Mouse (Mus musculus) cerebellum, adult 2 months (tissue): Measurements from ENCODE around the gene Herc4.

Experiments
- CTCF ChIP-seq: fragments of 200-500 bp; IDR thresholded peaks from 2 replicates; pipeline ENCODE4 v1.5.1; 2011; ENCODE audit warnings: low read depth, mild to moderate bottlenecking, control low read depth, low read length, moderate library complexity, borderline replicate concordance; ENCODE audit not compliant: insufficient read depth
- POLR2A ChIP-seq: fragments of 200-500 bp; IDR thresholded peaks from 2 replicates; pipeline ENCODE4 v1.6.1; 2011; ENCODE audit warnings: low read length, control low read depth, borderline replicate concordance; ENCODE audit not compliant: insufficient read depth

- TF ChIP-seq CTCF (no peak), POLR2A (no peak)
These were observed 70.1 kb downstream of the Herc4 start for GRCm38 (mm10) chr10:63313726-63314125.
